Mouse (Mus musculus): ENCODE results near the gene Olfr205. TPM values are rescaled to one million over a fixed set of nuclear protein-coding genes. Genes with fewer than 3 reads are reported as not detected.
"Not testable (repeated sequence)": the region's sequence is repeated elsewhere in the genome, so short reads cannot be mapped to it uniquely, and the experiment has no call there.

The Olfr205 gene
- polyA plus RNA-seq (2012; rRNA removed) = not detected in 2 replicates

DNA sequence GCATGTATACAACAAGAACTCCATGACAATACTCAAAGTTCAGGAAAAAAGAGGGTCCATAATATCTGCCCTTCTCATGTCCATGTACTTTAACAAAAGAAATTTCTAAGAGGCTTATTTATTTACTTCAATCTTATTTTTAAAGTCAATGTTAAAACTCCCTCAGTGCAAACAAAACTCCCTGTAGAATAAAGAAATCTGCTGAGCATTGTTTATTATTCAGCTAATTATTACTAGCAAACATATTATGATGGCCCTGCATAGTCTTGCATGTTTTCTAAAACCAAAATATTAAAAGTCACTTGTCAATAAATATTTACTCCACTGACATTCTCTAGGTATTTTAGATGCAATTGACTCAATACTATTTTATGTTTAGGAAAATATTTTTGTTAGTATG, at the start of gene Olfr205:
Gene Olfr205, minus strand, starts transcription at position 101 of the 400 bp plus-strand sequence.
- TF ChIP-seq POLR2A (IDR thresholded peaks at IDR 0.05; ENCODE audit: control insufficient read depth, low read depth, low read length) (no peak), CTCF (IDR thresholded peaks at IDR 0.05; ENCODE audit: control insufficient read depth, insufficient read depth, insufficient replicate concordance, low read depth, low read length) (no peak)
- Histone ChIP-seq H3K4me1 (ENCODE audit: control insufficient read depth, insufficient read depth, low read length) (no peaks in the 10 kb centered on the region), H3K4me3 (ENCODE audit: control insufficient read depth, low read depth, low read length) (no peak within 1 kb of the TSS), H3K36me3 (ENCODE audit: control insufficient read depth, insufficient read depth, low read length) (no peaks in the 10 kb centered on the region), H3K27me3 (ENCODE audit: control insufficient read depth, insufficient read depth, low read length) (no peaks in the 10 kb centered on the region), H3K27ac (ENCODE audit: control insufficient read depth, insufficient read depth, low read depth, low read length) (no peak within 1 kb of the TSS)

DNA sequence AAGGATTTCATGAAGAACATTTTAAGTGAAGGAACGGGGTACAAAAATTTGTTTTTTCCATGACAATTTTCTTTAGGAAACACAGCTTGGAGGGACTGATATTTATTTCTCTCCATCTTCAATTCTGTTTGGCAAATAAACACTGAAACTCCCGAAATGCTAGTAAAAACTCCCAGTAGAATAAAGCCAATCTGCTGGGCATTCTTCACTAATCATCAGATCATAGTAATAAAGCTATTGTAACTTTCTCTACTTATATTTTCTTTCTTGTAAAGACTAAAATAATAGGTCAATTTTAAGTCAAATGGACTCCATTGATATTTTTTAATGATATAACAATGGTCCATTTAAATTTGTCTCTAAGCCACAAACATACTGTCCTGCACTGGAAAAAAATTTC, 33.0 kb upstream of the Olfr205 start, which contains the start of gene Olfr209:
Gene Olfr209, minus strand, starts transcription at position 101 of the 400 bp plus-strand sequence.
- Histone ChIP-seq H3K27ac (ENCODE audit: control insufficient read depth, insufficient read depth, low read depth, low read length) (no peak within 1 kb of the TSS), H3K4me3 (ENCODE audit: control insufficient read depth, low read depth, low read length) (no peak within 1 kb of the TSS), H3K36me3 (ENCODE audit: control insufficient read depth, insufficient read depth, low read length) (no peaks in the 10 kb centered on the region), H3K27me3 (ENCODE audit: control insufficient read depth, insufficient read depth, low read length) (no peaks in the 10 kb centered on the region), H3K4me1 (ENCODE audit: control insufficient read depth, insufficient read depth, low read length) (no peaks in the 10 kb centered on the region)
- TF ChIP-seq CTCF (IDR thresholded peaks at IDR 0.05; ENCODE audit: control insufficient read depth, insufficient read depth, insufficient replicate concordance, low read depth, low read length) (no peak), POLR2A (IDR thresholded peaks at IDR 0.05; ENCODE audit: control insufficient read depth, low read depth, low read length) (no peak)

DNA sequence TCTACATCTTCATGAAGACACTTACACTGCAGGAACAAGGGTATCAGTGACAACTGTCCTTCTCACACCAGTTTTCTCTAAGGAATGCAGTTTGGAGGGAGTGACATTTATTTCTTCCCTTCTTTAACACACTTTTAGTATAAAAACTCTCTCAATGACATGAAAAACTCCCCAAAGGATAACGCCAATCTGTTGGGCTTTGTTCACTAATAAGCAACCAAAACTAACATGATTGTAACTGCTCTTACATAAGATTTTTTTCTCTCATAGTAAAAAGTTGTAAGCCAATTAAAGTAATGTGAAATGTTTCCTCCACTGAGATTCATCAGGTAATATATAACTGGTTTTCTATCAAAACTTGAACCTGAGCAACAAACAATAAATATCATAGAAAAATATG, 18.2 kb upstream of the Olfr205 start, which contains the start of gene Olfr206:
Gene Olfr206, minus strand, starts transcription at position 101 of the 400 bp plus-strand sequence.
- H3K27me3 ChIP-seq (ENCODE audit: control insufficient read depth, insufficient read depth, low read length) = no peaks in the 10 kb centered on the region
- no peak within 1 kb of the TSS for H3K27ac ChIP-seq (ENCODE audit: control insufficient read depth, insufficient read depth, low read depth, low read length)
- TF ChIP-seq POLR2A (IDR thresholded peaks at IDR 0.05; ENCODE audit: control insufficient read depth, low read depth, low read length) = no peak
- TF ChIP-seq CTCF (IDR thresholded peaks at IDR 0.05; ENCODE audit: control insufficient read depth, insufficient read depth, insufficient replicate concordance, low read depth, low read length) = no peak
- H3K36me3 ChIP-seq (ENCODE audit: control insufficient read depth, insufficient read depth, low read length) = no peaks in the 10 kb centered on the region
- no peaks in the 10 kb centered on the region for H3K4me1 ChIP-seq (ENCODE audit: control insufficient read depth, insufficient read depth, low read length)
- no peak within 1 kb of the TSS for H3K4me3 ChIP-seq (ENCODE audit: control insufficient read depth, low read depth, low read length)

DNA sequence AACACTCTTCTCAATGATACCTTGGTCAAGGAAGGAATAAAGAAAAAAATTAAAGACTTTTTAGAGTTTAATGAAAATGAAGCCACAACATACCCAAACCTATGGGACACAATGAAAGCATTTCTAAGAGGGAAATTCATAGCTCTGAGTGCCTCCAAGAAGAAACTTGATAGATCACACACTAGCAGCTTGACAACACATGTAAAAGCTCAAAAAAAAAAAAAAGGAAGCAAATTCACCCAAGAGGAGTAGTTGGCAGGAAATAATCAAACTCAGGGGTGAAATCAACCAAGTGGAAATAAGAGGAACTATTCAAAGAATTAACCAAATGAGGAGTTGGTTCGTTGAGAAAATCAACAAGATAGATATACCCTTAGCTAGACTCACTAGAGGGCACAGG, 7.7 kb downstream of the Olfr205 start:
- not testable (repeated sequence) for H3K27me3 ChIP-seq (ENCODE audit: control insufficient read depth, insufficient read depth, low read length); H3K4me3 ChIP-seq (ENCODE audit: control insufficient read depth, low read depth, low read length); H3K27ac ChIP-seq (ENCODE audit: control insufficient read depth, insufficient read depth, low read depth, low read length); H3K36me3 ChIP-seq (ENCODE audit: control insufficient read depth, insufficient read depth, low read length); H3K4me1 ChIP-seq (ENCODE audit: control insufficient read depth, insufficient read depth, low read length)

DNA sequence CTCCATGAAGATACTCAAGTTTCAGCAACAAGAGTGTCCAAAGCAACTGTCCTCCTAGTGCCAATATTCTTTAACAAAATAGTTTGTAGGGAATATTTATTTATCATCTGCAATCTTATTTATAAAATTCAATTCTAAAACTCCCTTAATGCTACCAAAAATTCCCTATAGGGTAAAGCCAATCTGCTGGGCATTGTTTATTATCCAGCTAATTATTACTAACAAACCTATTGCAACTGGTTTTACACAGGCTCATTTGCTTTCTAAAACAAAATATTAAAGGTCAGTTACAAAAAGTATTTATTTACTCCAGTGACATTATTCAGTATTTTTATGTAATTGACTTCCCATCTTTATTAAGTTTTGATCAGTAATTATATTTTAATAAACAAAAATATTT, 12.8 kb downstream of the Olfr205 start, which contains the start of gene Olfr204:
Gene Olfr204, minus strand, starts transcription at position 101 of the 400 bp plus-strand sequence.
- Histone ChIP-seq H3K36me3 (ENCODE audit: control insufficient read depth, insufficient read depth, low read length) (no peaks in the 10 kb centered on the region), H3K27ac (ENCODE audit: control insufficient read depth, insufficient read depth, low read depth, low read length) (no peak within 1 kb of the TSS), H3K27me3 (ENCODE audit: control insufficient read depth, insufficient read depth, low read length) (no peaks in the 10 kb centered on the region), H3K4me3 (ENCODE audit: control insufficient read depth, low read depth, low read length) (no peak within 1 kb of the TSS), H3K4me1 (ENCODE audit: control insufficient read depth, insufficient read depth, low read length) (no peaks in the 10 kb centered on the region)
- TF ChIP-seq CTCF (IDR thresholded peaks at IDR 0.05; ENCODE audit: control insufficient read depth, insufficient read depth, insufficient replicate concordance, low read depth, low read length) (no peak), POLR2A (IDR thresholded peaks at IDR 0.05; ENCODE audit: control insufficient read depth, low read depth, low read length) (no peak)

DNA sequence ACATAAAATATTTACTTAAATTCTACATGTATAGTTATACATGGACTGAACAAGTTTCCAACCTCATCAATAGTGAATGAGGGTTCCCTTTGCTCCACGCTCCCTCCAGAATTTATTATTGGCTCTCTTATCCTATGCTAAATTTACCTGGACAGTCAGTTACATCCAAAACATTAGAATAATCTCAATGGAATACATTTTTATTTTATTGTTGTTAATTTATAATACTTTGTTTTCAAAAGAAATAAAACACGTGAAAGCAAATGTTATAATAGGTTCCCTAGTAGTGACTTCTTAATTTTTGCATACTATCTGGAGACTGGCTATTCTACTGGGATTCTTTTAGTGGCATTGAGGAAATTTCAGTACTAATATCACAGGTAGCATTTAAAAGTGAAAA, 32.4 kb downstream of the Olfr205 start, which contains the start of gene Olfr203:
Gene Olfr203, plus strand, starts transcription at position 301 of the 400 bp plus-strand sequence.
- TF ChIP-seq CTCF (IDR thresholded peaks at IDR 0.05; ENCODE audit: control insufficient read depth, insufficient read depth, insufficient replicate concordance, low read depth, low read length) (no peak), POLR2A (IDR thresholded peaks at IDR 0.05; ENCODE audit: control insufficient read depth, low read depth, low read length) (no peak)
- Histone ChIP-seq H3K36me3 (ENCODE audit: control insufficient read depth, insufficient read depth, low read length) (no peaks in the 10 kb centered on the region), H3K27ac (ENCODE audit: control insufficient read depth, insufficient read depth, low read depth, low read length) (no peak within 1 kb of the TSS), H3K27me3 (ENCODE audit: control insufficient read depth, insufficient read depth, low read length) (no peaks in the 10 kb centered on the region), H3K4me3 (ENCODE audit: control insufficient read depth, low read depth, low read length) (no peak within 1 kb of the TSS), H3K4me1 (ENCODE audit: control insufficient read depth, insufficient read depth, low read length) (no peaks in the 10 kb centered on the region)

DNA sequence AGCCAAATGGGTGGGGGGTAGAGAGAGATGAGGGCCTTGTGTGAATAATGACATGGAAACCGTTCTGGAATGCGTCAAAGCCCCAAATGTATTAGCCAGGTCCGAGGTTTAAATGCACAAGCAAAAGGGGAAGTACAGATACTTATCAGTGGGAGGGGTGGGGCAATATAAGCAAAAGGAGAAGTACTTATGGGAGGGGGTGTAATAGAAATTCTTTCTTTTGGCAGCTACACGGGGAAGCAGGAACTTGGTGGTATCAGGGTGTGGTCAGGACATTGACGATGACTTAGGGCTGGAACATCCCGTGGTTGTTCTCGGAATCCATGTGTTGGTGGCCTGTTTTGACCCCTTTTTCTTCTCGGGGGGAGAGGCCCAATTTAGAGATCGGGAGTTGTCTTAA, 43.4 kb downstream of the Olfr205 start:
- not testable (repeated sequence) for H3K4me3 ChIP-seq (ENCODE audit: control insufficient read depth, low read depth, low read length); H3K27me3 ChIP-seq (ENCODE audit: control insufficient read depth, insufficient read depth, low read length); H3K4me1 ChIP-seq (ENCODE audit: control insufficient read depth, insufficient read depth, low read length); H3K36me3 ChIP-seq (ENCODE audit: control insufficient read depth, insufficient read depth, low read length); H3K27ac ChIP-seq (ENCODE audit: control insufficient read depth, insufficient read depth, low read depth, low read length)

DNA sequence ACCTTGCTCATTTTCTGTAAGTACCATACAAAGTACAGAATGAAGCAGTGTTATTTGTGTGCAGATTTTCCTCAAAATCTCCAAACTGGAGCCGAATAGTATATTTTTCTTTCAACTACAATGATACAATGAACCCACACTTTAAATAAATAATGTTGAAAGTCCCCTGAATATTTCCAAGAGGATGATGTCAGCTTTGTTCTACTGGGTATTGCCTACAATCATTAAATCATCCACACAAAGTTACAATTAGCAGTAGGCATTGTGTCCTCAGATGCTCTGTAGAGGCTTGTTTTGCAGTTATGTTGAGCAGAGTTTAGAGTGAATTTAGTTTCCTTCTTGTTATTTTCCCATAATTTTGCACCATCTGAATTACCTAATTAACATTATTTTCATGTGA, 44.2 kb downstream of the Olfr205 start, which contains the start of gene Olfr202:
Gene Olfr202, minus strand, starts transcription at position 101 of the 400 bp plus-strand sequence.
- no peaks in the 10 kb centered on the region for H3K36me3 ChIP-seq (ENCODE audit: control insufficient read depth, insufficient read depth, low read length)
- no peaks in the 10 kb centered on the region for H3K4me1 ChIP-seq (ENCODE audit: control insufficient read depth, insufficient read depth, low read length)
- no peak for TF ChIP-seq POLR2A (IDR thresholded peaks at IDR 0.05; ENCODE audit: control insufficient read depth, low read depth, low read length)
- no peak for TF ChIP-seq CTCF (IDR thresholded peaks at IDR 0.05; ENCODE audit: control insufficient read depth, insufficient read depth, insufficient replicate concordance, low read depth, low read length)
- no peaks in the 10 kb centered on the region for H3K27me3 ChIP-seq (ENCODE audit: control insufficient read depth, insufficient read depth, low read length)
- no peak within 1 kb of the TSS for H3K27ac ChIP-seq (ENCODE audit: control insufficient read depth, insufficient read depth, low read depth, low read length)
- no peak within 1 kb of the TSS for H3K4me3 ChIP-seq (ENCODE audit: control insufficient read depth, low read depth, low read length)

Data from testis, adult 2 months (tissue).